Mouse (Mus musculus) midbrain, embryonic 11.5 days (tissue): ENCODE measurements around the gene Gsdmc4. TPM values are rescaled to one million over a fixed set of nuclear protein-coding genes. Genes with fewer than 3 reads are reported as not detected.
A peak's percentile ranks its signal among the peaks of the same experiment; 100 is the strongest.
"Not testable (repeated sequence)": the region's sequence is repeated elsewhere in the genome, so short reads cannot be mapped to it uniquely, and the experiment has no call there.

ENCODE experiments used
- ATAC-seq: fragments of 200-750 bp; cut with Nextera tagmentation; 2 replicates; pipeline ENCODE4 v1.8.0; 2017; ENCODE audit warnings: moderate TSS enrichment, moderate library complexity; ENCODE audit not compliant: low FRiP score
- DNase-seq: peaks from one replicate; pipeline ENCODE4 v3.0.0; 2015; ENCODE audit warnings: low spot score; ENCODE audit errors: missing footprints
- H3K27ac ChIP-seq: fragments of 300-500 bp; sonication (generic); 2 replicates; pipeline ENCODE4 v1.5.1; 2014; ENCODE audit warnings: low read depth, low read length
- H3K27me3 ChIP-seq: fragments of 300-500 bp; sonication (generic); 2 replicates; pipeline ENCODE4 v1.6.1; 2014; ENCODE audit warnings: mild to moderate bottlenecking, low read length, moderate library complexity, mixed read lengths; ENCODE audit not compliant: control insufficient read depth, insufficient read depth
- H3K36me3 ChIP-seq: fragments of 300-500 bp; sonication (generic); 2 replicates; pipeline ENCODE4 v1.6.1; 2014; ENCODE audit warnings: mild to moderate bottlenecking, low read length, moderate library complexity, mixed read lengths; ENCODE audit not compliant: control insufficient read depth, insufficient read depth
- H3K4me1 ChIP-seq: fragments of 300-500 bp; sonication (generic); 2 replicates; pipeline ENCODE4 v1.6.1; 2014; ENCODE audit warnings: low read length; ENCODE audit not compliant: control insufficient read depth, insufficient read depth
- H3K4me2 ChIP-seq: fragments of 300-500 bp; sonication (generic); 2 replicates; pipeline ENCODE4 v1.6.1; 2014; ENCODE audit warnings: mild to moderate bottlenecking, moderate library complexity
- H3K4me3 ChIP-seq: fragments of 300-500 bp; sonication (generic); 2 replicates; pipeline ENCODE4 v1.5.1; 2014; ENCODE audit warnings: low read depth, low read length
- H3K9ac ChIP-seq: fragments of 300-500 bp; sonication (generic); 2 replicates; pipeline ENCODE4 v1.6.1; 2014; ENCODE audit warnings: low read length
- H3K9me3 ChIP-seq: fragments of 300-500 bp; sonication (generic); 2 replicates; pipeline ENCODE4 v1.6.1; 2016; ENCODE audit warnings: low read length; ENCODE audit not compliant: control insufficient read depth
- WGBS: fragments of 180-500 bp; shearing (Covaris S2); extraction: QIAGEN DNeasy Blood & Tissue Kit; methylation state at CpG from one replicate; pipeline ENCODE4 v1.1.7; 2014; 5-methylcytosine and 5-hydroxymethylcytosine counted together
- polyA plus RNA-seq: library from polyadenylated mRNA; unstranded; fragments of >200 nt; fragmentation: Nextera tagmentation; extraction: Ambion mirVana; gene quantifications from 2 replicates; pipeline ENCODE4 v1.2.1, GENCODE M21; 2014

The Gsdmc4 gene
- polyA plus RNA-seq, 1 experiment from 2014 or later = not detected

- Histone ChIP-seq H3K4me3 (no peak overlapping the region), H3K9me3 (no peaks in the 10 kb centered on the region), H3K4me1 (no peaks in the 10 kb centered on the region), H3K27me3 (no peaks in the 10 kb centered on the region), H3K27ac (no peak overlapping the region), H3K9ac (no peak overlapping the region), H3K36me3 (no peaks in the 10 kb centered on the region), H3K4me2 (no peak overlapping the region)
- 100% methylated on average over 1 of the region's 1 CpGs for WGBS
- DNase-seq (peak; percentile 81), ATAC-seq (no peak)
Measured at GRCm38 (mm10) chr15:63924484-63924883, 12.4 kb upstream of the Gsdmc4 start.

DNA sequence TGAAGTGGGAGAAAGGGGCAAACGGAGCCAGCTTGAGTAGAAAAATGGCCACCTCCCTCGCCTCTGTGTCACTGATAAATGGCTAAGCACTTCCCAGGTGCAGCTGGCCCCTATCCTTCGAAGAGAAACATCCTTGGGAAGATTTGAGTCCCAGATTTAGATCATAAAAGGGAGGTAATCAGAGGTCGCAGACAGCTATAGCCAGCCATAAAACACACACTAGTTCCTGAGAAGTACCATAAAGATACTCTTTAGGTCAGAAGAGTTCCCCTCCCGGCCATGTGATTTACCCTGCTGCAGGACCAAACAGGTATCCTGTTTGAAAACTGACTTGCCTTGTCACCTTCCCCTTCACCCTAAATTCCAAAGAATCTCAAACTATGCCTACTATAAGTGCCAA lies 9.5 kb upstream of the Gsdmc4 start:
- H3K27me3 ChIP-seq, H3K4me2 ChIP-seq, H3K36me3 ChIP-seq, H3K9me3 ChIP-seq, DNase-seq, H3K27ac ChIP-seq, H3K9ac ChIP-seq, H3K4me3 ChIP-seq, H3K4me1 ChIP-seq, ATAC-seq: not testable (repeated sequence)
- 85% methylated on average over 2 of the region's 5 CpGs for WGBS

DNA sequence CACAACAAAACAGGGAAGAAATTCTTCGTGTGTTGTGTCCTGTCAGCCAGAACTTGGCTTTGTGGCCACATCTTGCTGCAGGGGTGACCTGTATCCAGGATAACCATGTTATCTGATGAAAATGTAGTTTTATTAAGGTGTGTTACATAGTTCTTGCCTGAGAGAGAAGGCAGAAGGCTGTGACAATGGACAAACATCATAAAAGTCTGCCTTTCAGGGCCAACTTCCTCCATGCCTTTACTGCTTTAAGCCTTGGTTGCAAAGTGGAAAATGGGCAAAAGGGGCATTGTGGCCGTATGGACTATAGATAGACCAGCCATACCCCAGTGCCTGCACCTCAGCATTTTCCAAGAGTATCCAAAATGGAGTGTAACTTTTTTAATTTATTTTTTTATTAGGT lies 7.6 kb upstream of the Gsdmc4 start:
- 54% methylated on average over 1 of the region's 2 CpGs for WGBS
- not testable (repeated sequence) for H3K9me3 ChIP-seq, H3K4me2 ChIP-seq, DNase-seq, H3K4me3 ChIP-seq, H3K27ac ChIP-seq, H3K36me3 ChIP-seq, H3K9ac ChIP-seq, ATAC-seq, H3K27me3 ChIP-seq, H3K4me1 ChIP-seq

DNA sequence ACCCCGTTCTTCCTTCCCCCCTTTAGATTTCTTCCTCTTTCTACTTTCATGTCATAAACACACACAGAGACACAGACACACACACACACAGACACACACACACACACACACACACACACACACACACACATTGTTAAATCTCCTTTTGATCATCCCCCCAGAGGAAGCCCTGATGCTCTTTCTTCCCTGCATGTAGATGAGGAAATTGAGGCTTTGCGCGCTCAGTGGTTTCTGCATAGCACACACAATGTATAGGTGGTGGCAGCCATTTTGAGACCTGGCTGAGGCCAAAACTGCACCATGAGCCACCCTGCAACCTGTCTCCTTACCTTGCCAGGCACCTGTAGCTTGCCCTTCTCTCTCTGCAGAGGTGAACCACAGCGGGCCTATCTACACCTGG lies 4.5 kb upstream of the Gsdmc4 start:
- peak; percentile 56 for DNase-seq
- H3K4me2 ChIP-seq, H3K9me3 ChIP-seq, H3K27ac ChIP-seq, H3K27me3 ChIP-seq, ATAC-seq, H3K4me1 ChIP-seq, H3K4me3 ChIP-seq, H3K36me3 ChIP-seq, H3K9ac ChIP-seq: not testable (repeated sequence)
- 90% methylated on average over 3 of the region's 4 CpGs for WGBS

DNA sequence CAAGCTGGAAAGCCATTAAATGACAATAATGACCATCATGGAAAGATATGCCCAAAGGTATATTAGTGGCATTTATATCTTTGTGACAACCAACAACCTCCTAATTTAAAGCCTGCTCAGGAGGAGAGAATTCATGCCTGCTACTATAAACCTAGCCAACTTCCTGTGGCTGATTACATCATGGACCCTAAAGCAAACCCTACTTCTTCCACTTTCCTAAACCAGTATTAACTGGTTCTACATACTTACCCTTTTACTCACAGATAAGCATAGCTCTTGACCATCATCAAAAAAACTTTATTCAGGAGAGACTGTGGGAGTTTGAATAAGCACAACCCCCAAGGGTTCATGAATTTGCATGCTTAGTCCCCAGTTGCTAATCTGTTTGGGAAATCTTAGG lies 2.2 kb downstream of the Gsdmc4 start:
- not testable (repeated sequence) for H3K27me3 ChIP-seq, H3K4me2 ChIP-seq, H3K9ac ChIP-seq, ATAC-seq, H3K36me3 ChIP-seq, H3K4me1 ChIP-seq, H3K27ac ChIP-seq, DNase-seq, H3K9me3 ChIP-seq, H3K4me3 ChIP-seq

- H3K4me3 ChIP-seq, H3K27ac ChIP-seq, H3K36me3 ChIP-seq, ATAC-seq, H3K27me3 ChIP-seq, H3K4me2 ChIP-seq, H3K9ac ChIP-seq, H3K9me3 ChIP-seq, H3K4me1 ChIP-seq: not testable (repeated sequence)
- peak; percentile 89 for DNase-seq
- 39% methylated on average over 9 of the region's 9 CpGs for WGBS
Measured at GRCm38 (mm10) chr15:63895560-63896353, 16.3 kb downstream of the Gsdmc4 start.

DNA sequence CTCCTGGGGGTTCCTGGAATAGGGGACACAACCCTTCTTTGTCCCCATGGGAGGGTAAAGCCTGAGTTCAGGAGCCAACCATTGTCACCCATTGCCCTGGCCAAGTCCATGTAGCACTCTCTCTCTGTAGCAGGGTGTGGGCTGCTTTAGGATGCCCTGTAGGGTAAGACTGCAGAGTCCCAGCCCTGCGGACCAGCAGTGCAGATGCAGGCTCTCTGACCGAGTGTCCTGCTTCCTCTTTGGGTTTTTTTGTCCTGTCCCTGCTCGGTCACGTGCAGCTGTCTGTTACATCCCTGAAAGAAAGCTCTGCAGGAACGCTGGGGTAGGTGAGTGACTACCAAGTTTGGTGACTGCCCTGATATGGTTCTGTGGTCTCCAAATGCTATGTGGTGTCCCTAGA lies 23.7 kb downstream of the Gsdmc4 start:
- H3K4me3 ChIP-seq, H3K4me2 ChIP-seq, ATAC-seq, H3K9me3 ChIP-seq, H3K36me3 ChIP-seq, DNase-seq, H3K9ac ChIP-seq, H3K4me1 ChIP-seq, H3K27ac ChIP-seq, H3K27me3 ChIP-seq: not testable (repeated sequence)
- WGBS = 76% methylated on average over 3 of the region's 5 CpGs

GRCm38 (mm10) chr15:63887949-63888348 lies 24.1 kb downstream of the Gsdmc4 start:
- not testable (repeated sequence) for H3K9me3 ChIP-seq, H3K36me3 ChIP-seq, H3K4me1 ChIP-seq, H3K4me2 ChIP-seq, H3K27me3 ChIP-seq, H3K9ac ChIP-seq, H3K4me3 ChIP-seq, ATAC-seq, H3K27ac ChIP-seq, DNase-seq
- WGBS = no CpG with 5 or more reads among the region's 5 CpGs

DNA sequence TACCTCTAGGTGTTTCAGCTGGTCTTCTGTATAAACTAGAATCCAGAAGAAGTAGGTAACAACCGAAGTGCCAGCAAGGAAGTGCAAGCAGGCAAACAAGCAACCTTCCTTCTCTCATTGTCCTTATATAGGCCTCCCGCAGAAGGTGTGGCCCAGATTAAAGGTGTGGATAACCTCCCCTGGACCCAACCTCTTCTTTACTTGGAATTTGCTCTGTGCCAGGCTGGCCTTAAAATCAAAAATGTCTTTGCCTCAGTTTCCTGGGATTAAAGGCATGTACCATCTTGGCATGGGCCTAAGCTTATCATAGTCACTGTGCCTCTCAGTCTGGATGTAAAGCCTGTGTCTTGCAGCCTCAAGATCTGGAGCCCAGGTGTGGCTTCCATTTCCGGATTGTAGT lies 33.6 kb downstream of the Gsdmc4 start, which contains the start of gene Gsdmc3:
TSS of gene Gsdmc3 (minus strand) at position 101 of the 400 bp plus-strand sequence.
- 84% methylated on average over 1 of the region's 3 CpGs for WGBS

More for the DNA sequence above, 33.6 kb downstream of the Gsdmc4 start, which contains the start of gene Gsdmc3:
- not testable (repeated sequence) for H3K9ac ChIP-seq, ATAC-seq, DNase-seq, H3K4me3 ChIP-seq, H3K4me1 ChIP-seq, H3K27ac ChIP-seq, H3K4me2 ChIP-seq, H3K36me3 ChIP-seq, H3K27me3 ChIP-seq, H3K9me3 ChIP-seq
